Mouse (Mus musculus) CH12.LX (cell line): ENCODE results near the gene Prom1. TPM values are rescaled to one million over a fixed set of nuclear protein-coding genes. Genes with fewer than 3 reads are reported as not detected.

Source experiments
- DNase-seq: peaks from one replicate; pipeline ENCODE4 v3.0.0-alpha.2; 2013; ENCODE audit errors: extremely low read depth
- H3K27ac ChIP-seq: 2 replicates; pipeline ENCODE4 v1.5.1; 2012; ENCODE audit warnings: low read depth, mild to moderate bottlenecking, control low read depth, moderate library complexity; ENCODE audit not compliant: insufficient read depth
- H3K27me3 ChIP-seq: replicated peaks from 2 replicates; pipeline ENCODE3; 2012; ENCODE audit warnings: inconsistent platforms
- H3K36me3 ChIP-seq, 2 experiments: replicated peaks in 1 of 2; 2 replicates each; pipeline versions ENCODE3 to v1.6.1; 2012; ENCODE audit warnings: inconsistent platforms in 1 of 2, low read length in 1 of 2, mild to moderate bottlenecking in 1 of 2, mixed read lengths in 1 of 2, moderate library complexity in 1 of 2; ENCODE audit not compliant: control insufficient read depth in 1 of 2, insufficient read depth in 1 of 2
- H3K4me1 ChIP-seq, 2 experiments: 2 replicates each; pipeline ENCODE4 v1.6.1; 2012; ENCODE audit warnings: inconsistent platforms in 1 of 2, moderate library complexity in 1 of 2; ENCODE audit not compliant: insufficient read depth in 2 of 2, control insufficient read depth in 1 of 2
- H3K4me2 ChIP-seq: 2 replicates; pipeline ENCODE4 v1.6.1; 2012; ENCODE audit warnings: low read depth, mild to moderate bottlenecking, control low read depth; ENCODE audit not compliant: poor library complexity, insufficient read depth, severe bottlenecking
- H3K4me3 ChIP-seq, 3 experiments: fragments of 150-350 bp in 1 of 3; sonication (generic) in 1 of 3; replicated peaks in 1 of 3; 2 replicates each; pipeline versions ENCODE3 to v1.5.1; 2011 to 2012; ENCODE audit warnings: low read depth in 2 of 3, low read length in 2 of 3, mild to moderate bottlenecking in 2 of 3, moderate library complexity in 2 of 3, control low read depth in 1 of 3, improper control_type of control experiment in 1 of 3, inconsistent platforms in 1 of 3, mixed read lengths in 1 of 3; ENCODE audit not compliant: poor library complexity in 1 of 3
- H3K79me2 ChIP-seq: replicated peaks from 2 replicates; pipeline ENCODE4 v1.6.1; 2012; ENCODE audit warnings: mild to moderate bottlenecking, moderate library complexity; ENCODE audit not compliant: control insufficient read depth, poor library complexity, insufficient read depth, severe bottlenecking; ENCODE audit errors: extremely low read depth
- H3K9ac ChIP-seq: 2 replicates; pipeline ENCODE4 v1.6.1; 2012; ENCODE audit warnings: low read depth, mild to moderate bottlenecking, control low read depth, moderate library complexity; ENCODE audit not compliant: insufficient read depth
- H3K9me3 ChIP-seq: replicated peaks from 2 replicates; pipeline ENCODE3; 2012; ENCODE audit warnings: low read length, inconsistent platforms, mixed read lengths
- CHD2 ChIP-seq: IDR thresholded peaks from 2 replicates; pipeline ENCODE4 v1.6.1; 2011; ENCODE audit warnings: low read length, improper control_type of control experiment
- ELF1 ChIP-seq: IDR thresholded peaks from 2 replicates; pipeline ENCODE4 v1.6.1; 2014; ENCODE audit warnings: low read depth, mild to moderate bottlenecking, inconsistent platforms, low read length, improper control_type of control experiment
- EP300 ChIP-seq: IDR thresholded peaks from 2 replicates; pipeline ENCODE4 v1.6.1; 2011; ENCODE audit warnings: low read length, improper control_type of control experiment
- GABPA ChIP-seq: IDR thresholded peaks from 2 replicates; pipeline ENCODE4 v1.6.1; 2012; ENCODE audit warnings: low read depth, low read length, improper control_type of control experiment, inconsistent platforms; ENCODE audit not compliant: insufficient replicate concordance
- IRF4 ChIP-seq: IDR thresholded peaks from 2 replicates; pipeline ENCODE4 v1.6.1; 2014; ENCODE audit warnings: low read depth, mild to moderate bottlenecking, inconsistent platforms, low read length, improper control_type of control experiment
- KAT2A ChIP-seq: IDR thresholded peaks from 2 replicates; pipeline ENCODE4 v1.6.1; 2012; ENCODE audit warnings: low read length, improper control_type of control experiment, inconsistent platforms; ENCODE audit not compliant: insufficient replicate concordance
- MAFK ChIP-seq: IDR thresholded peaks from 2 replicates; pipeline ENCODE4 v1.6.1; 2011; ENCODE audit warnings: low read length, improper control_type of control experiment; ENCODE audit not compliant: insufficient replicate concordance
- MEF2A ChIP-seq: IDR thresholded peaks from 2 replicates; pipeline ENCODE4 v1.6.1; 2014; ENCODE audit warnings: low read depth, mild to moderate bottlenecking, inconsistent platforms, low read length, improper control_type of control experiment, borderline replicate concordance
- MXI1 ChIP-seq: IDR thresholded peaks from 2 replicates; pipeline ENCODE4 v1.6.1; 2011; ENCODE audit warnings: mild to moderate bottlenecking, low read depth, low read length, improper control_type of control experiment
- MYC ChIP-seq: IDR thresholded peaks from 2 replicates; pipeline ENCODE4 v1.6.1; 2011; ENCODE audit warnings: low read depth, mild to moderate bottlenecking, improper control_type of control experiment, low read length
- POLR2A ChIP-seq: IDR thresholded peaks from 2 replicates; pipeline ENCODE4 v1.6.1; 2011; ENCODE audit warnings: low read depth, mild to moderate bottlenecking, improper control_type of control experiment, low read length
- POLR2AphosphoS2 ChIP-seq: IDR thresholded peaks from 2 replicates; pipeline ENCODE4 v1.6.1; 2011; ENCODE audit warnings: low read depth, low read length, improper control_type of control experiment
- SIN3A ChIP-seq: IDR thresholded peaks from 2 replicates; pipeline ENCODE4 v1.6.1; 2012; ENCODE audit warnings: low read length, improper control_type of control experiment, inconsistent platforms
- TBP ChIP-seq: conservative IDR thresholded peaks from 2 replicates; pipeline ENCODE4 v1.6.1; 2011; ENCODE audit warnings: low read depth, low read length, improper control_type of control experiment
- TCF12 ChIP-seq: IDR thresholded peaks from 2 replicates; pipeline ENCODE4 v1.6.1; 2014; ENCODE audit warnings: low read depth, mild to moderate bottlenecking, inconsistent platforms, low read length, improper control_type of control experiment
- UBTF ChIP-seq: IDR thresholded peaks from 2 replicates; pipeline ENCODE4 v1.6.1; 2012; ENCODE audit warnings: low read depth, mild to moderate bottlenecking, inconsistent platforms, low read length, improper control_type of control experiment, moderate library complexity
- USF1 ChIP-seq: IDR thresholded peaks from 2 replicates; pipeline ENCODE4 v1.6.1; 2014; ENCODE audit warnings: low read depth, mild to moderate bottlenecking, inconsistent platforms, low read length, improper control_type of control experiment
- USF2 ChIP-seq: conservative IDR thresholded peaks from 2 replicates; pipeline ENCODE4 v1.6.1; 2011; ENCODE audit warnings: low read depth, low read length, improper control_type of control experiment
- ZMIZ1 ChIP-seq: IDR thresholded peaks from 2 replicates; pipeline ENCODE4 v1.6.1; 2012; ENCODE audit warnings: low read depth, mild to moderate bottlenecking, inconsistent platforms, low read length, improper control_type of control experiment
- ZNF384 ChIP-seq: IDR thresholded peaks from 2 replicates; pipeline ENCODE4 v1.6.1; 2012; ENCODE audit warnings: low read depth, low read length, improper control_type of control experiment, inconsistent platforms
- dilution Hi-C: fragments of 300-500 bp; cut with MboI; formaldehyde crosslinking; loops from 2 replicates; pipeline ENCODE4 v1.14.3; 2020; ENCODE audit warnings: low sequenced_read_pairs; ENCODE audit not compliant: extremely low pct_unique_long_range_greater_than_20kb, extremely low pct_ligation_motif_present
- in situ Hi-C: fragments of 300-500 bp; cut with MboI; formaldehyde crosslinking; loops from 3 replicates; pipeline ENCODE4 v1.14.3; 2019; ENCODE audit warnings: low sequenced_read_pairs, low pct_ligation_motif_present, low pct_unique_long_range_greater_than_20kb, mixed read lengths
- polyA plus RNA-seq: library from polyadenylated mRNA; unstranded; fragments of >175 nt; gene quantifications from 2 replicates; pipeline ENCODE4 v1.2.1, GENCODE M21; 2012; ENCODE audit warnings: low read depth; ENCODE audit not compliant: insufficient read length
- total RNA-seq, 2 experiments: library from RNA; depleted of rRNA; stranded (reverse); fragments of 300-350 nt in 1 of 2; fragments of >200 nt in 1 of 2; gene quantifications; 2 replicates each; pipeline ENCODE4 v1.2.3; 2012 to 2014

The Prom1 gene
- total and polyA plus RNA-seq, 3 experiments = 0.13 to 0.39 (median 0.21) TPM

DNA sequence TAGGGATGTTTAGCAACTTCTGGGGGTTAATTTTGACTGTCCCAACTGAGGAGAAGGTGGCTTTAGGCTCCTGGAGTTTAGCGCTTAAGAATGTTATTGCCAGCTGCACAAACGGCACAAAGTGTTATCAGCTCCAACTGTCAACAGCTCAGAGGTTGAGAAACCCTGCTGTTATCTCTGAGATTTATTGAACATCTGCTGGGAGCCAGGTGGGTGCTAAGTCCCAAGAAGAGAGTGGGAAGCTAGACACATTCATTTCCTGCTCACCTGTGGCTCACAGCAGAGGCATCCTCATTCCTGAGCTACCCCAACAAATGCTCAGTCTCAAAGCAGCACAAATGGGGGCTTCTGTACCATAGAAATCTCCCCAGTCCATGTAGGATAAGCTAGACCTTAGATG lies 130.7 kb downstream of the Prom1 start:
- TF ChIP-seq ELF1 (no peak), SIN3A (no peak), MYC (no peak), POLR2AphosphoS2 (no peak), ZMIZ1 (no peak), UBTF (no peak), MXI1 (no peak), POLR2A (no peak), TCF12 (no peak), KAT2A (no peak), MAFK (no peak), ZNF384 (no peak), TBP (no peak), MEF2A (no peak), USF2 (no peak)
- DNase-seq = no peak
- no peak overlapping the region for H3K9ac ChIP-seq
- no peak overlapping the region for H3K4me3 ChIP-seq
- no peaks in the 10 kb centered on the region for H3K79me2 ChIP-seq
- H3K9me3 ChIP-seq = no peaks in the 10 kb centered on the region
- no peak overlapping the region for H3K4me2 ChIP-seq
- H3K36me3 ChIP-seq = no peaks in the 10 kb centered on the region
- no peaks in the 10 kb centered on the region for H3K27me3 ChIP-seq
- H3K27ac ChIP-seq = no peak overlapping the region
- dilution Hi-C loops = no loop called here
- no peaks in the 10 kb centered on the region for H3K4me1 ChIP-seq
- in situ Hi-C loops = no loop called here

DNA sequence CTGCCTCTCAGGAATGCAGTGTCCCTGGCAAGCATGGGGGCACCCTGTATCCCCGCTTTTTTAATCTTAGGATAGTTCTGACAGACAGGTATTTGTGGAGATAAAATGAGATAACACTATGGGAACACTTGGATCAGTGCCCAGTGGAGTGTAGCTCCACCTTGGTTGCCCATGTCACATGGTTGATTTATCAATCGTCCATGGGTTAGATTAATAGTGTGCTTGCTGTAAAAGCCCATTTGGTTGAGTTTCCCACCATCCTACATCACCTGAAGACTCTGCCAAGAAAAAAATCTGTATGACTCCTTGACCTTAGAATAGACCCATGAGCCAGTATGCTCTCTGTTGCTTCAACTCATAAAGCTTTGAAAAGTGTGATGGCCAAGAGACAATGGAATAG lies 131.3 kb downstream of the Prom1 start:
- Histone ChIP-seq H3K79me2 (no peaks in the 10 kb centered on the region), H3K27me3 (no peaks in the 10 kb centered on the region), H3K9me3 (no peaks in the 10 kb centered on the region), H3K4me1 (no peaks in the 10 kb centered on the region), H3K27ac (no peak overlapping the region), H3K4me3 (no peak overlapping the region), H3K9ac (no peak overlapping the region), H3K36me3 (no peaks in the 10 kb centered on the region), H3K4me2 (no peak overlapping the region)
- dilution Hi-C loops = no loop called here
- in situ Hi-C loops = no loop called here
- DNase-seq = no peak
- TF ChIP-seq TCF12 (no peak), ZMIZ1 (no peak), CHD2 (no peak), MYC (no peak), POLR2AphosphoS2 (no peak), TBP (no peak), USF2 (no peak), KAT2A (no peak), EP300 (no peak), IRF4 (no peak), USF1 (no peak), GABPA (no peak)
